Mouse (Mus musculus): ENCODE measurements around the gene Rcc1l.

DNA sequence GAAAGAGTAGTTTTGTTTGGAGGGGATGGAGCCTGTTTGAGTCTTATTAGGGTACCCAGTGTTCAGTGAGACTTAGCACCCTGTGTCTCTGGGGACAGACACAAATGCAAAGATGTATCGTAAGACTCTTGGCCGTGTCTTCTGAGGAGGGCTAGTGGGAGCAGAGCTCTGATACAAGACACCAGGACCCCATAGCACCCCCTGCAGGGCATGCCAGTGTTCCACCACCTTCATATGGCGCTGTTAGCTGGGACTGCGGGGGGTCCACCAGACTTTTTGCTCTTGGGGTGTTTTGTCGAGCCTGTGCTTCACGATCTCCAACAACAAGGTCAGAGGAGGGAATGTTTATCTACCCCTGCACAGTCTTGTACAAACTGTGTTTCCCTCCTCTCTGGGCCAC lies 37.1 kb downstream of the Rcc1l start:
- TF ChIP-seq CTCF (IDR thresholded peaks at IDR 0.05) (no peak), EP300 (IDR thresholded peaks at IDR 0.05) (no peak)
